Mouse (Mus musculus): Measurements from ENCODE around the gene Pml. TPM values are rescaled to one million over a fixed set of nuclear protein-coding genes. Genes with fewer than 3 reads are reported as not detected.

The Pml gene
- total RNA-seq, 4 experiments from 2014 or later: 13.2 to 19.0 (median 15.6) TPM

DNA sequence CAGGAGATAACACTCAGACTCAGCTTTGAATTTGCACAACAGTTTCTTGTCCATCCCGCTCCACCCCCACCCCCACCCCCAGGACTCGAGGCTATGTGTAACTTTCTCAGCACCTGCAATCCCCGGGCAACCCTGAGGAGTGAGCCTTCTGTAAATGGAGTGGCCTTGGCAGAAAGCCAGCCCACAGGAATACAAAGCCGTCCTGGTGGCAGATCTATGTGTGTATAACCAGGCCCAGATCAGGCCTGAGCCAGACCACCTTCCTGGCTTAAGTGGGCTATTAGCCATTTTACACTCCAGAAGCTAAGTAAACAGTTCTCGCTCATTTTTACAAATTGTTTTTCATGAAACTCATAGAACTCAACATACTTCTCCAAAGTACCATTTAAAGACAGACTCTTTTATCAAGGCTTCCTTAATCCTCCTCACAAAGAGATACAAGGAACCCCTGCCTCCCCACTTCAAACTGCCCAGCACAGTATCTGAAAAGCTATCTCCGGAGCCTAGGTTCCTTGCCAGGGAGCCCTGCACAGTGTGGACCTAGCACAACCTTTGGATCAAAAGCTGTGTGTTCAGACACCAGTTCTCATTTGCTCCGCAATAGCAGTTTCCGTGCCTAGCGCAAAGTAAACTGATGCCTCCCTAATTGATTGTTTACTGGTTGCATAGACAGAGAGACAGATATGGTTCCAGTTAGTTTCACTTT lies 7.7 kb downstream of the Pml start:
- no peak for DNase-seq (ENCODE audit: low spot score in 2 of 2)

- no peak for DNase-seq (ENCODE audit: low spot score in 2 of 2)
Measured at GRCm38 (mm10) chr9:58234502-58235015, 15.0 kb downstream of the Pml start.

DNA sequence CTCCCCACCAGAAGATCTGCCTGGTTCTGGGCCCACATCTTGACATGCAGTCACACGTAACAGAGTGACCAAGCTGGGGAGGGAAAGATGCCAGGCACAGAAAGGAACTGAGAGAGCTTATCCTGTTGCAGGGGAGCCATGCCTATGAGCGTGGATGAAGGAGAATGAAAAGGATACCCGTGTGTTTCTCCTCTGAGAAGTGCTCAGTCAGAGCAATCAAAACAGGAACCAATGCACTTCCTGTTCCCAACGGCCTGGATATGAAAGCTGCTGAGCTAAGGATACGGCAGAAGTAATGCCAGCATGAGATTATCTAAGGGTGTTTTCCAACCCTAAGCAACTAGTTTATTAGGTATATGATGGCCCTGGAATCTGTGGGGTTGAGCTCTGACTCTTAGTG lies 17.2 kb downstream of the Pml start:
- no peak for DNase-seq (ENCODE audit: low spot score in 2 of 2)

DNA sequence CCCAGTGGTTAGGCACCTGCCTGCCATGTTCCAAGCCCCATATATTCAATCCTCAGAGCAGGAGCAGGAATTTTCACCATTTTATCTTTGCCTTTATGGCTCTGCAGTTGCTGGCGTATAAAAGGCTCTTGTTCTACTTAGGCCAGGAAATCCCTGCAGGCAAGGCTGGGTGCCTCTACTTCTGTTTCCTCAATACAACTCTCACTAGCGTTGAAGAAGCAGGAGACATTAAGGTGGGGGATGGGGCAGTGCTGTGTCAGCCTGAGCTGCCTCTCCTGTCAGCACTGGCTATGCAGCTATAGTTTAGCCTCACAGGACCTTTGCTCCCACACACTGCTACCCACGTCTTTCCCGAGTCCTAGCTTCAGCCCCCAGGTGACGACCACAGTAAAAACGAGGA lies 17.8 kb downstream of the Pml start:
- no peak for DNase-seq (ENCODE audit: low spot score in 2 of 2)

DNA sequence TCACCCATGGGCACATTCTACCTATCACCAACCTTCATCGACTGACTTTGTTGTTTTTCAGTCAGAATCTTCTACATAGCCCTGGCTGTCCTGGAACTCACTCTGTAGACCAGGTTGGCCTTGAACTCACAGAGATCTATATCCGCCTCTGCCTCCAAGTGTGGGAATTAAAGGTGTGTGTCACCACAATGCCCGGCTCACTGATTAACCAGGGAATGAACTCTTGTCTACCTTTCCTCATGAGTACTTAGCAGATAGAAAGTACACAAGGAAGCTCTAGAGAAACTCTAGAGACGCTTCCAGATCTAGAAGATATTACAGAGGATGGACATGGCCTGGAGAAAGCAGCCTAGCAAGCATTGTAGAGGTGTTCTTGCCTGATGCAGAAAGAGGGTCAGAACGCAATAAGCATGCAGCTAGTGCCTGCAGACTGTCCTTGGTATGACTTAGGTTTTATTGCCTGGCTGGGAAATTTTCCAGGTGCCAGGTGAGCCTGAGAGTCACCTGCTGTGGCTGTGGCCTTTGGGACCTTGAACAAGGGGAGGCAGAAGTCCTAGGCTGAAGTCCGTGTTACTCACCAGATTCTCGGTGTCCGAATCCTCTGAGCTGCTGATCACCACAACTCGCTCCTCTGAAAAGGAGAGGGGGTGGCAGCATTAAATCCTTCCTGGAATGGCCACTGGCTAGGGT lies 20.7 kb downstream of the Pml start:
- no peak for DNase-seq (ENCODE audit: low spot score in 2 of 2)

GRCm38 (mm10) chr9:58225915-58226913 lies 23.4 kb downstream of the Pml start:
- DNase-seq (ENCODE audit: low spot score in 2 of 2): peak in 1 of 2 experiments; percentile 46

- DNase-seq (ENCODE audit: low spot score in 2 of 2): no peak
Measured at GRCm38 (mm10) chr9:58224356-58224755, 25.2 kb downstream of the Pml start.

GRCm38 (mm10) chr9:58220218-58220903 lies 29.2 kb downstream of the Pml start:
- DNase-seq (ENCODE audit: low spot score in 2 of 2): no peak

GRCm38 (mm10) chr9:58218539-58218938 lies 31.0 kb downstream of the Pml start:
- DNase-seq (ENCODE audit: low spot score in 2 of 2): no peak

GRCm38 (mm10) chr9:58216402-58216801 lies 33.2 kb downstream of the Pml start:
- DNase-seq (ENCODE audit: low spot score in 2 of 2): peak in 1 of 2 experiments; percentile 39

- no peak for DNase-seq (ENCODE audit: low spot score in 2 of 2)
Measured at GRCm38 (mm10) chr9:58214519-58215180, 34.9 kb downstream of the Pml start.

GRCm38 (mm10) chr9:58213865-58214264 lies 35.7 kb downstream of the Pml start:
- DNase-seq (ENCODE audit: low spot score in 2 of 2): no peak

DNA sequence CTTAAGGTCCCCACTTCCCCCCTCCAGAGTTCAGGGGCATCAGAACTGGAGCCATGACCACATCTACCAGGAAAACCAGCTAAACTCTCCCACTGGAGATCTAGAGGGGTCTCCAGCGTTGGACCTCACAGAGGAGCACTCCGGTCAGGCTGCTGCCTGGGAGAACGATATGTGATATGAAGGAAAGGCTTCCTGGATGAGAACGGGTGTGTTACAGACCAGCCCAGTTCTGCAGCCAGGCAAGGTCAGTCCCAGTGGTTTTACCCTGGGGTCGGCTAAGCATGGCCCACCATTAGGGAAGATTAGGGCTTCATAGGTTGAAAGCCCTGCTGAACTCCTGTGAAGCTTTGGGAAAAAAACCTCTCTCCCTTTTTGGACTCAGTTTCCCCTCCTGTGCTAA lies 36.2 kb downstream of the Pml start:
- DNase-seq (ENCODE audit: low spot score in 2 of 2): no peak

DNA sequence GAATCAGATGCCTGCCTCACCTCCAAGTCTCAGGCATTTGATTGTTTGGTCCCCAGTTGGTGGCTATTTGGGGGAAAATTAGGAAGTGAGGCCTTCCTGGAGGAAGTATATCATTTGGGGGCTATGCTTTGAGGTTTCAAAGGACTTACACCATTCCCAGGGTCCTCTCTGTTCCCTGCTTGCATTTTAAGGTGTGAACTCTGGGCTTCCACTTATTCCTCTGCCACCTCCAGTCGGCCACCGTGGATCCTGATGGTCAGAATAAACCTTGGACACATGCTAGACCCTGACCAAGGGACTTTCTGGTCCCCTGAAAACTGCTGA lies 39.3 kb downstream of the Pml start:
- DNase-seq (ENCODE audit: low spot score in 2 of 2): no peak

GRCm38 (mm10) chr9:58209462-58210303 lies 39.9 kb downstream of the Pml start:
- DNase-seq (ENCODE audit: low spot score in 2 of 2): no peak

- peak in 1 of 2 experiments; percentile 43 for DNase-seq (ENCODE audit: low spot score in 2 of 2)
Measured at GRCm38 (mm10) chr9:58206013-58206412, 43.6 kb downstream of the Pml start.

- peak in 1 of 2 experiments; percentile 92 for DNase-seq (ENCODE audit: low spot score in 2 of 2)
Measured at GRCm38 (mm10) chr9:58204448-58205000, 45.1 kb downstream of the Pml start.

DNA sequence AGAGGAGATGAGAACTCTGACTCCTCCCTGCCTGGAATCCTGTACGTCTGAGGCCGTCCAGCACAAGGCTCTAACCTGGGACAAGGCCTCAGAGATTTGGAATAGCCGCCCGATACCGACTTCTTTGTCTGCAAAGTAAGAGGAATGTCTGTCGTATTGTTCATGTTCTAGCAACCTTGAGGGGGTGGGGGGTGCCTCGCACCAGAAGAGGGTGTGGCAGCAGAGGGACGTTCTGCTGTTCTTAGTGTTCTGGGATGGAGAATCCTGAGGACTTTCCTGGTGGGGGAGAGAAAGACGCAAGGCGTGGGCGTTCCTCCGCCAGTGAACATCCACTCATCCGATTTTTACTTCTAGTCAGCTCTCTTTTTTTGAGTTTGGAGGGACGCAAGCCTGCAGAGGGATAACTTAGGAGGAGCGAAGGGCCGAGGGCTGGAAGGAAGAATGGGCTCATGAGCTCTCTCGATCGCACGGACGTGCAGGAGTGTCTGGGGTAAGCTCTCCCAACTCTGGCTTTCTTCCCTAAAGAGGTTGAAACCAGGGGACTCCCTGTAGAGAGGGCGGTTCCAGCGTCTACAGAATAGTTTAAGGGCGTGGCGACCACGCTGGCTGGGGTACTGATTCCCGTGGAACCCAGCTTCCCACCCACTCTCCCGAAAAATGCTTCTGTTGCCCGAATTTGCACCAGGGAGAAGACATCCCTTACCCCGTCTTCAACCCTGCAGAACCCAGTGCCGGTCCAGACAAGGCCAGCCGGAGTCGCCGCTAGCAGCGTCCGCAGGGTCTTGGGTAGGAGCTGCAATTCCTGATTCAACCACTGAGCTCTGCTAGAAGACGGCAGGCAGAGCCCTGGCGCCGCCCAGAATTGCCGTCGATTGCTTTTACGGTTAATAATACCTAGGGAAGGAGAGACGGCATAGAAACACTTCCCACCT lies 45.8 kb downstream of the Pml start, which contains the start of the genes Islr and Islr2:
Islr (minus strand) TSS at position 791 of the 932 bp plus-strand sequence.
Islr2 (minus strand) TSS at position 804 of the 932 bp plus-strand sequence.
- DNase-seq (ENCODE audit: low spot score in 2 of 2): peak in 1 of 2 experiments; percentile 36
